In the genomic region with DNA sequence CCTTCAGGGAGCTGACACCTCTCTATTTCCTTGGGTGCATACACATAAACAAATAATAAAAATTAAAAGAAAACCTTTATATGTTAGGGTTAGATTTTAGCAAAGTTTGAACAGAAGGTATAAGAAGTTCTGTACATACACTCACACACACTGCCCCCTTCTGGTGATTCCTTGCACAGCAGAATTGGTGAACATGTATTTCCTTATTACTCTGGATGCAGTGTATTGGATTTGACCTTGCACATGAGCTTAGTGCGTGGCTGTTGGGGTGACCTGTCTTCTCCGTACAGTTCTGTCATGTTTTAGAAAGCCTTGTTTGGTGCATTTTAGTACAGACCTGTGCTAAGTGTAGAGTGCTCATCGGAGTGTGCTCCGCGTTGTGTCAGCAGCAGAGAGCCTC, we compare ENCODE assay signal across 8 mouse cellular contexts. TPM values are rescaled to one million over a fixed set of nuclear protein-coding genes. Genes with fewer than 3 reads are reported as not detected.
DNase-seq lines count a peak whose midpoint lies in the region; ATAC-seq and TF ChIP-seq lines count a peak whose summit lies in the region.

No protein-coding gene starts in this region.

- TF ChIP-seq CTCF in bone marrow, adult 2 months (IDR thresholded peaks at IDR 0.05; ENCODE audit: control insufficient read depth, insufficient read depth, low read length), result 0 out of 2 replicates have a peak, but pooled peaks have one; percentile 12
- TF ChIP-seq CTCF in lung, adult 2 months (IDR thresholded peaks at IDR 0.05; ENCODE audit: insufficient read depth, low read length), result peak; percentile 43
- 0 out of 2 replicates have a peak, but pooled peaks have one; percentile 15 for TF ChIP-seq CTCF in small intestine, adult 2 months (IDR thresholded peaks at IDR 0.05; ENCODE audit: extremely low read depth, insufficient read length, insufficient replicate concordance, low read depth, low read length)

- ATAC-seq in heart, embryonic 12.5 days (ENCODE audit: insufficient number of reproducible peaks, low FRiP score), result no peak
- peak; percentile 75 for ATAC-seq in CD4-positive, CD25-positive, alpha-beta regulatory T cell, adult 4 months
- no peak for ATAC-seq in embryonic facial prominence, embryonic 14.5 days (ENCODE audit: low read depth)
- ATAC-seq in inflammation-experienced regulatory T-cells, adult 6 months, result peak; percentile 81

- no peak overlapping the region for H3K4me3 ChIP-seq in heart, embryonic 12.5 days
- no peak overlapping the region for H3K4me3 ChIP-seq in bone marrow, adult 2 months (replicated peaks; ENCODE audit: control insufficient read depth, low read depth, low read length)
- H3K4me3 ChIP-seq in embryonic facial prominence, embryonic 14.5 days (ENCODE audit: low read depth, low read length), result no peak overlapping the region
- H3K4me3 ChIP-seq in lung, adult 2 months (replicated peaks; ENCODE audit: extremely low read depth, low read depth, low read length), result no peak overlapping the region
- H3K4me3 ChIP-seq in small intestine, adult 2 months (ENCODE audit: low read depth, low read length), result no peak overlapping the region

- no peak overlapping the region for H3K27ac ChIP-seq in heart, embryonic 12.5 days (ENCODE audit: poor library complexity, severe bottlenecking)
- H3K27ac ChIP-seq in bone marrow, adult 2 months (ENCODE audit: control insufficient read depth, insufficient read depth, low read depth, low read length, poor library complexity), result no peak overlapping the region
- no peak overlapping the region for H3K27ac ChIP-seq in embryonic facial prominence, embryonic 14.5 days (replicated peaks; ENCODE audit: low read depth, low read length)
- no peak overlapping the region for H3K27ac ChIP-seq in small intestine, adult 2 months (ENCODE audit: insufficient read depth, low read depth, low read length)

- peaks cover 11% of the 10 kb centered on the region; the same call in 1 of the 2 replicates for H3K4me1 ChIP-seq in heart, embryonic 12.5 days (replicated peaks)
- H3K4me1 ChIP-seq in bone marrow, adult 2 months (ENCODE audit: control insufficient read depth, insufficient read depth, low read length), result no peaks in the 10 kb centered on the region
- H3K4me1 ChIP-seq in embryonic facial prominence, embryonic 14.5 days (ENCODE audit: control insufficient read depth, insufficient read depth, low read length), result no peaks in the 10 kb centered on the region
- no peaks in the 10 kb centered on the region for H3K4me1 ChIP-seq in lung, adult 2 months (ENCODE audit: control insufficient read depth, insufficient read depth, low read length)
- no peaks in the 10 kb centered on the region for H3K4me1 ChIP-seq in small intestine, adult 2 months (ENCODE audit: control insufficient read depth, insufficient read depth, insufficient read length, low read length)

- no peaks in the 10 kb centered on the region for H3K27me3 ChIP-seq in heart, embryonic 12.5 days (replicated peaks)
- H3K27me3 ChIP-seq in embryonic facial prominence, embryonic 14.5 days (replicated peaks; ENCODE audit: control insufficient read depth, insufficient read depth, low read length), result no peaks in the 10 kb centered on the region
- no peaks in the 10 kb centered on the region for H3K27me3 ChIP-seq in small intestine, adult 2 months (ENCODE audit: control insufficient read depth, insufficient read depth, low read length)

- TF ChIP-seq POLR2A in bone marrow, adult 2 months (IDR thresholded peaks at IDR 0.05; ENCODE audit: borderline replicate concordance, control insufficient read depth, low read depth, low read length), result no peak
- TF ChIP-seq POLR2A in lung, adult 2 months (IDR thresholded peaks at IDR 0.05; ENCODE audit: borderline replicate concordance, extremely low read depth, low read depth, low read length), result no peak
- TF ChIP-seq POLR2A in small intestine, adult 2 months (IDR thresholded peaks at IDR 0.05; ENCODE audit: low read depth, low read length), result no peak

- no peaks in the 10 kb centered on the region for H3K9me3 ChIP-seq in heart, embryonic 12.5 days (replicated peaks)
- H3K9me3 ChIP-seq in embryonic facial prominence, embryonic 14.5 days (ENCODE audit: control insufficient read depth, low read length), result no peaks in the 10 kb centered on the region

- peak; percentile 23 to 81 for DNase-seq in heart, adult 18-20 months
- peak; percentile 68 for DNase-seq in embryonic facial prominence, embryonic 14.5 days (ENCODE audit: low spot score)
- peak; percentile 49 for DNase-seq in lung, adult 2 months

- H3K36me3 ChIP-seq in heart, embryonic 12.5 days, result no peaks in the 10 kb centered on the region
- H3K36me3 ChIP-seq in embryonic facial prominence, embryonic 14.5 days (ENCODE audit: control insufficient read depth, insufficient read depth, low read length), result no peaks in the 10 kb centered on the region
- peaks cover 1% of the 10 kb centered on the region; the same call in 1 of the 2 replicates for H3K36me3 ChIP-seq in small intestine, adult 2 months (ENCODE audit: control insufficient read depth, insufficient read depth, low read length)

- H3K9ac ChIP-seq in heart, embryonic 12.5 days, result no peak overlapping the region
- H3K9ac ChIP-seq in embryonic facial prominence, embryonic 14.5 days (ENCODE audit: low read depth, low read length), result no peak overlapping the region

- H3K4me2 ChIP-seq in heart, embryonic 12.5 days, result no peak overlapping the region
- no peak overlapping the region for H3K4me2 ChIP-seq in embryonic facial prominence, embryonic 14.5 days (ENCODE audit: low read depth, low read length)

- 87% methylated on average over 5 of the region's 5 CpGs for WGBS in heart, embryonic 12.5 days
- 82% methylated on average over 5 of the region's 5 CpGs for WGBS in bone marrow, adult 2 months
- WGBS in embryonic facial prominence, embryonic 14.5 days, result 90% methylated on average over 5 of the region's 5 CpGs
- WGBS in lung, adult 2 months, result 85% methylated on average over 5 of the region's 5 CpGs
- 70% methylated on average over 5 of the region's 5 CpGs for WGBS in small intestine, adult 2 months

RNA-seq across cellular contexts. Expression of a gene that starts 19.5 kb away (rescaled TPM):
- 10 to 100 TPM; 21.5 to 28.3 TPM for total RNA-seq in heart, adult 18-20 months (2021)
- polyA plus RNA-seq in heart, embryonic 12.5 days (2016; fragmentation: Nextera tagmentation; extraction: Ambion mirVana), result 21.9 and 22.3 TPM in 2 replicates
- 10 to 100 TPM; 15.9 to 18.4 TPM for polyA plus RNA-seq in CD4-positive, CD25-positive, alpha-beta regulatory T cell, adult 4 months (2017; shearing (Covaris generic))
- 3.4 and 3.8 TPM in 2 replicates for polyA plus RNA-seq in bone marrow, adult 2 months (2011; ENCODE audit: insufficient read depth, insufficient read length, low replicate concordance, missing spikeins)
- polyA plus RNA-seq in embryonic facial prominence, embryonic 14.5 days (2014; fragmentation: Nextera tagmentation; extraction: Ambion mirVana), result 43.8 and 45.0 TPM in 2 replicates
- 10 to 100 TPM; 16.2 to 21.7 (median 19.1) TPM for polyA plus RNA-seq in inflammation-experienced regulatory T-cells, adult 6 months (2017; shearing (Covaris generic))
- 16.7 and 24.0 TPM in 2 replicates for polyA plus RNA-seq in lung, adult 2 months (2012; rRNA removed)
- 10.0 and 19.0 TPM in 2 replicates for polyA plus RNA-seq in small intestine, adult 2 months (2012; rRNA removed)

Comparison
In these comparisons a context has a peak if more than half of its experiments do, and no peak if none do; other contexts are left out.
1. ATAC-seq: peak in CD4-positive, CD25-positive, alpha-beta regulatory T cell, adult 4 months (single experiment) and inflammation-experienced regulatory T-cells, adult 6 months (single experiment); none in heart, embryonic 12.5 days (single experiment) and embryonic facial prominence, embryonic 14.5 days (single experiment).
2. Peak in every context shown above with its lines, with median percentiles within 50 percentile points of each other: DNase-seq and CTCF ChIP-seq.